Mouse (Mus musculus) embryonic facial prominence, embryonic 14.5 days (tissue): ENCODE measurements around the gene Zfp143. TPM values are rescaled to one million over a fixed set of nuclear protein-coding genes. Genes with fewer than 3 reads are reported as not detected.
"Not testable (repeated sequence)": the region's sequence is repeated elsewhere in the genome, so short reads cannot be mapped to it uniquely, and the experiment has no call there.

ENCODE experiments used
- ATAC-seq: fragments of 200-750 bp; cut with Nextera tagmentation; 2 replicates; pipeline ENCODE4 v1.8.0; 2017; ENCODE audit warnings: low read depth, moderate number of reproducible peaks, moderate TSS enrichment
- DNase-seq: peaks from one replicate; pipeline ENCODE4 v3.0.0-alpha.2; 2015; ENCODE audit warnings: low spot score
- H3K27ac ChIP-seq: fragments of 300-500 bp; sonication (generic); replicated peaks from 2 replicates; pipeline ENCODE4 v1.5.1; 2014; ENCODE audit warnings: low read depth, mild to moderate bottlenecking, low read length, moderate library complexity
- H3K27me3 ChIP-seq: fragments of 300-500 bp; sonication (generic); replicated peaks from 2 replicates; pipeline ENCODE4 v1.6.1; 2014; ENCODE audit warnings: low read length; ENCODE audit not compliant: control insufficient read depth, insufficient read depth
- H3K36me3 ChIP-seq: fragments of 300-500 bp; sonication (generic); 2 replicates; pipeline ENCODE4 v1.6.1; 2014; ENCODE audit warnings: low read length, mixed read lengths; ENCODE audit not compliant: control insufficient read depth, insufficient read depth
- H3K4me1 ChIP-seq: fragments of 300-500 bp; sonication (generic); 2 replicates; pipeline ENCODE4 v1.6.1; 2014; ENCODE audit warnings: antibody characterized with exemption, low read length; ENCODE audit not compliant: control insufficient read depth, insufficient read depth
- H3K4me2 ChIP-seq: fragments of 300-500 bp; sonication (generic); 2 replicates; pipeline ENCODE4 v1.6.1; 2014; ENCODE audit warnings: low read depth, mild to moderate bottlenecking, low read length, moderate library complexity, mixed read lengths
- H3K4me3 ChIP-seq: fragments of 300-500 bp; sonication (generic); 2 replicates; pipeline ENCODE4 v1.5.1; 2014; ENCODE audit warnings: low read depth, mild to moderate bottlenecking, low read length
- H3K9ac ChIP-seq: fragments of 300-500 bp; sonication (generic); 2 replicates; pipeline ENCODE4 v1.6.1; 2014; ENCODE audit warnings: low read depth, mild to moderate bottlenecking, low read length, moderate library complexity, mixed read lengths
- H3K9me3 ChIP-seq: fragments of 300-500 bp; sonication (generic); 2 replicates; pipeline ENCODE4 v1.6.1; 2016; ENCODE audit warnings: low read length; ENCODE audit not compliant: control insufficient read depth
- WGBS: fragments of 180-500 bp; shearing (Covaris S2); extraction: QIAGEN DNeasy Blood & Tissue Kit; methylation state at CpG from one replicate; pipeline ENCODE4 v1.1.7; 2014; 5-methylcytosine and 5-hydroxymethylcytosine counted together
- polyA plus RNA-seq: library from polyadenylated mRNA; unstranded; fragments of >200 nt; fragmentation: Nextera tagmentation; extraction: Ambion mirVana; gene quantifications from 2 replicates; pipeline ENCODE4 v1.2.1, GENCODE M21; 2014

The Zfp143 gene
- polyA plus RNA-seq, 1 experiment from 2014 or later: 15.7 TPM

DNA sequence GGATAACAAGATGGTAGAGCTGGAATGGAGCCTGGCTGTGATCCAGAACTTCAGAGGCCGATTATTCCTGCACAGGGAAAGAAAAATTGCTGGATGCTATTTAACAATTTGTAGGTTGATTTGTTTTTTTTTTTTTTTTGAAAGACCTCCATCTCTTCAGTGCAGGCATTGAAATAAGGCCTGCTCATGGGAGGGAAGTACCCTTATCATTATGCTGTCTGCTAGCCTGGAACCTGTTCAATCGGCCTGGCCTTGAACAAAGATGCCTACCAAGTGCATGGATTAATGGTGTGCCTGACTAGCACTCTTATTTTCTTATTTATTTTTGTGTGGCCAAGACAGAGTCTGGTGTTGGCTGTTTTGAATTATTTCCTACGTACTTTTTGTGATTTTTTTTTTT lies 30.7 kb upstream of the Zfp143 start:
- peaks cover 57% of the 10 kb centered on the region for H3K36me3 ChIP-seq
- no peak for ATAC-seq
- no peak overlapping the region for H3K27ac ChIP-seq

DNA sequence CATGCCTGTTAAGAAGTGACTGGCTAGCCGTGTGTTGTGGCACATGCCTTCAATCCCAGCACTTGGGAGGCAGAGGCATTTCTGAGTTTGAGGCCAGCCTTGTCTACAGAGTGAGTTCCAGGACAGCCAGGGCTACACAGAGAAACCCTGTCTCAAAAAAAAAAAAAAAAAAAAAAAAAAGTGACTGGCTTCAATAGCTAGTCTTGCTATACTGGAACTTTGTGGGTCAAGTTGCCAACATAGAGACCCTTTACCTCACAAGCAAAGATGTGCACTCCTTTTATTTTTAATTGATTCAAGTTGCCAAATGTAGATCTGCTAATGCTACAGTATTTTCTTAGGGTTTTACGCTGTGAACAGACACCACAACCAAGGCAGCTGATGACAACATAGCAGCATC lies 3.3 kb upstream of the Zfp143 start:
- 93% methylated on average over 2 of the region's 2 CpGs for WGBS
- H3K9ac ChIP-seq, H3K27ac ChIP-seq, H3K9me3 ChIP-seq, H3K4me2 ChIP-seq, H3K27me3 ChIP-seq, DNase-seq, ATAC-seq, H3K4me1 ChIP-seq, H3K4me3 ChIP-seq: not testable (repeated sequence)
- peaks cover 52% of the 10 kb centered on the region for H3K36me3 ChIP-seq

More for the DNA sequence above, 30.7 kb upstream of the Zfp143 start:
- Histone ChIP-seq H3K4me3 (no peak overlapping the region), H3K9ac (no peak overlapping the region), H3K4me2 (no peak overlapping the region), H3K27me3 (no peaks in the 10 kb centered on the region), H3K9me3 (no peaks in the 10 kb centered on the region), H3K4me1 (no peaks in the 10 kb centered on the region)
- DNase-seq: no peak
- WGBS: 75% methylated on average over 3 of the region's 3 CpGs

DNA sequence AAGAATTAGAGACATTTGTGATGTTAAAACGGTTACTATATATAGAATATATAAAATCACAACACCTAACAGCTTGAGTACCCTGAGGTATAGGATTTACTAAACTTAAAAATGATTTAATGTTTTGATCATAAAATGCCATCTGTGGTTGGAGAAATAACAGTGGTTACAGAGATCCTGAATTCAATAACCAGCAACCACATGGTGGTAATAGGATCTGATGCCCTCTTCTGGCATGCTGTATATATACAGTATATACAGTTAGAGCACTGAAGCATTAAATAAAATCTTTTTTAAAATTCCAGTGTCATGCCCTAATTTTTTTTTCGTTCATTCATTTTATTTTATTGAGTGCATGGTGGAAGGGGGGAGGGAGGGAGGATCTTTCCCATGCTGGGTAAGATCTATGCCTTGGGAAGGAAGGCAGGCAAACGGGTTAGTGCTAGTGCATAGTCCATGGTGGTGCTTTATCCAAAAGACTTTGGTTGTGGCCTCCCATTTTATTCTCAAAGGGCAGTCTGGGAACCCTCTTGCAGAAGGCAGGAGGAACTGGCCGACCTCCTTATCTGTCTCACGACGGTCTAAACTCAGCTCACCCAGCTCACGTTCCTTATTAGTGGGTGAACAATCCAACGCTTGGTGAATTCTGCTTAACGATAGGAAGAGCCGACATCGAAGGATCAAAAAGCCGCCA lies 1.8 kb upstream of the Zfp143 start:
- Histone ChIP-seq H3K4me1 (peaks cover 11% of the 10 kb centered on the region; the same call in 1 of the 2 replicates), H3K9me3 (no peaks in the 10 kb centered on the region), H3K4me3 (no peak overlapping the region), H3K27me3 (no peaks in the 10 kb centered on the region), H3K9ac (no peak overlapping the region), H3K36me3 (peaks cover 37% of the 10 kb centered on the region), H3K4me2 (no peak overlapping the region), H3K27ac (no peak overlapping the region; the same call in 1 of the 2 replicates)
- 88% methylated on average over 12 of the region's 12 CpGs for WGBS
- DNase-seq: peak; percentile 59
- no peak for ATAC-seq

- no peak for ATAC-seq
These were observed 830 bp upstream of the Zfp143 start for GRCm38 (mm10) chr7:110060106-110060668.

GRCm38 (mm10) chr7:110060669-110061198 lies 283 bp upstream of the Zfp143 start:
- ATAC-seq (no peak; the same call in 1 of the 2 replicates), DNase-seq (peak; percentile 13)
- H3K4me2 ChIP-seq: peak overlapping the region; percentile 66
- H3K4me3 ChIP-seq: peak overlapping the region; percentile 84
- peak overlapping the region; percentile 99 for H3K9ac ChIP-seq
- H3K4me1 ChIP-seq: peaks cover 11% of the 10 kb centered on the region; the same call in 1 of the 2 replicates
- H3K36me3 ChIP-seq: peaks cover 24% of the 10 kb centered on the region
- H3K27me3 ChIP-seq: no peaks in the 10 kb centered on the region
- WGBS: under 1% methylated on average over 25 of the region's 26 CpGs
- H3K27ac ChIP-seq: peak overlapping the region; percentile 99
- H3K9me3 ChIP-seq: no peaks in the 10 kb centered on the region

More at GRCm38 (mm10) chr7:110060106-110060668, 830 bp upstream of the Zfp143 start:
- H3K27me3 ChIP-seq: no peaks in the 10 kb centered on the region
- peaks cover 11% of the 10 kb centered on the region; the same call in 1 of the 2 replicates for H3K4me1 ChIP-seq
- peak overlapping the region; percentile 66 for H3K4me2 ChIP-seq
- H3K27ac ChIP-seq: peak overlapping the region; percentile 99
- DNase-seq: no peak
- 16% methylated on average over 5 of the region's 5 CpGs for WGBS
- no peaks in the 10 kb centered on the region for H3K9me3 ChIP-seq
- peaks cover 28% of the 10 kb centered on the region for H3K36me3 ChIP-seq
- peak overlapping the region; percentile 84 for H3K4me3 ChIP-seq
- H3K9ac ChIP-seq: peak overlapping the region; percentile 99

DNA sequence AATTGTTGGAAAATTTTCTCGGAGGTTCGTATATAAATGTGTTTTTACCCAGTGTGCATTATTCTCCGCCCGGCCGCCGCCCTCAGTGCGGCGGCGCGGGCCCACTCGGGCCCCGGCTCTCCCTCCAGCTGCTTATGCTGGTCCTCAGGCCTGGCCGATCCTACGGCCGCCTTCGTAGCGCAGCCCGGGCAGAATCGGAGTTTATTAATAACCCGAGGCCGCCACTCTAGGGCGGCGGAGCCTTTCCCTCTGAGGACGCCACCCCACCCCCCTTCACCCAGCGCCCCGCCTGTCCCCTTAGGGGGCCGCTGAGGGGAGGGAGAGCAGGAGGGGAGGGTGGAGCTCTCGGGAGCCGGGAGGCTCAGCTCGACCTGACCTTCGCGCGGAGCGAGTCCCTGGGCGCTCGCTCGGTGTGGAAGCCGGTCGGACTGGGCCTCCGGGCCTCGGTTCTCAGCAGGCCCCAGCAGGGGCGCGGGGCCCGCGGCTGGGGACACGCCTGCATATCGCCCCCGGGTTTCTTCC lies 796 bp downstream of the Zfp143 start:
- H3K36me3 ChIP-seq: peaks cover 16% of the 10 kb centered on the region
- 0% methylated on average over 35 of the region's 48 CpGs for WGBS
- peak overlapping the region; percentile 73 for H3K4me2 ChIP-seq
- peak overlapping the region; percentile 61 for H3K4me3 ChIP-seq
- ATAC-seq (peak; percentile 65), DNase-seq (peak; percentile 93)
- H3K9me3 ChIP-seq: no peaks in the 10 kb centered on the region
- H3K27ac ChIP-seq: peak overlapping the region; percentile 100
- no peaks in the 10 kb centered on the region for H3K27me3 ChIP-seq
- peaks cover 11% of the 10 kb centered on the region; the same call in 1 of the 2 replicates for H3K4me1 ChIP-seq
- peak overlapping the region; percentile 96 for H3K9ac ChIP-seq

- Histone ChIP-seq H3K9ac (no peak overlapping the region), H3K27me3 (no peaks in the 10 kb centered on the region), H3K4me2 (no peak overlapping the region), H3K4me3 (no peak overlapping the region), H3K9me3 (no peaks in the 10 kb centered on the region), H3K36me3 (peaks cover 13% of the 10 kb centered on the region), H3K4me1 (peaks cover 11% of the 10 kb centered on the region; the same call in 1 of the 2 replicates), H3K27ac (no peak overlapping the region)
- 97% methylated on average over 9 of the region's 9 CpGs for WGBS
- DNase-seq: no peak
- no peak for ATAC-seq
These were observed 2.7 kb downstream of the Zfp143 start for GRCm38 (mm10) chr7:110063731-110064130.

- no peak overlapping the region for H3K9ac ChIP-seq
- no peak for DNase-seq
These were observed 8.1 kb downstream of the Zfp143 start for GRCm38 (mm10) chr7:110069070-110069469.

More at GRCm38 (mm10) chr7:110069070-110069469, 8.1 kb downstream of the Zfp143 start:
- Histone ChIP-seq H3K36me3 (peaks cover 45% of the 10 kb centered on the region), H3K4me2 (no peak overlapping the region), H3K4me1 (no peaks in the 10 kb centered on the region), H3K27ac (no peak overlapping the region), H3K9me3 (no peaks in the 10 kb centered on the region), H3K4me3 (no peak overlapping the region), H3K27me3 (no peaks in the 10 kb centered on the region)
- WGBS: 82% methylated on average over 2 of the region's 2 CpGs
- no peak for ATAC-seq
